Mouse (Mus musculus): ENCODE measurements at regions not wholly inside any gene's neighbourhood (a gene's known extent, or its start where the extent isn't known, plus 50 kb on each side); places are given as distances from the start of the nearest gene placed in this dataset.
A peak's percentile ranks its signal among the peaks of the same experiment; 100 is the strongest.

GRCm38 (mm10) chr10:125786880-125787337 lies 179.1 kb upstream of the Lrig3 start:
- Histone ChIP-seq H3K4me3 (ENCODE audit: insufficient read depth, low read length) (0 out of 2 replicates have a peak overlapping the region, but pooled peaks have one; percentile 1), H3K4me1 (ENCODE audit: control insufficient read depth, insufficient read depth, low read length) (peaks cover 17% of the 10 kb centered on the region), H3K27ac (ENCODE audit: insufficient read depth, low read length) (peak overlapping the region; percentile 94)
- 0 out of 2 replicates have a peak, but pooled peaks have one; percentile 21 for TF ChIP-seq POLR2A (IDR thresholded peaks at IDR 0.05; ENCODE audit: low read depth, low read length)
- TF ChIP-seq CTCF (IDR thresholded peaks at IDR 0.05; ENCODE audit: borderline replicate concordance, insufficient read depth, low read length) = no peak

GRCm38 (mm10) chr10:125787441-125788060 lies 178.4 kb upstream of the Lrig3 start:
- Histone ChIP-seq H3K4me1 (ENCODE audit: control insufficient read depth, insufficient read depth, low read length) (peaks cover 14% of the 10 kb centered on the region), H3K4me3 (ENCODE audit: insufficient read depth, low read length) (0 out of 2 replicates have a peak overlapping the region, but pooled peaks have one; percentile 1), H3K27ac (ENCODE audit: insufficient read depth, low read length) (peak overlapping the region; percentile 87)
- TF ChIP-seq CTCF (IDR thresholded peaks at IDR 0.05; ENCODE audit: borderline replicate concordance, insufficient read depth, low read length) (no peak), POLR2A (IDR thresholded peaks at IDR 0.05; ENCODE audit: low read depth, low read length) (no peak)

GRCm38 (mm10) chr10:125788262-125788661 lies 177.7 kb upstream of the Lrig3 start:
- Histone ChIP-seq H3K27ac (ENCODE audit: insufficient read depth, low read length) (no peak overlapping the region), H3K4me3 (ENCODE audit: insufficient read depth, low read length) (no peak overlapping the region), H3K4me1 (ENCODE audit: control insufficient read depth, insufficient read depth, low read length) (peaks cover 10% of the 10 kb centered on the region; the same call in 1 of the 2 replicates)
- TF ChIP-seq POLR2A (IDR thresholded peaks at IDR 0.05; ENCODE audit: low read depth, low read length) (no peak), CTCF (IDR thresholded peaks at IDR 0.05; ENCODE audit: borderline replicate concordance, insufficient read depth, low read length) (no peak)

- H3K27ac ChIP-seq (ENCODE audit: insufficient read depth, low read length) = no peak overlapping the region
- H3K4me1 ChIP-seq (ENCODE audit: control insufficient read depth, insufficient read depth, low read length) = peaks cover 4% of the 10 kb centered on the region; the same call in 1 of the 2 replicates
- TF ChIP-seq CTCF (IDR thresholded peaks at IDR 0.05; ENCODE audit: borderline replicate concordance, insufficient read depth, low read length) (no peak), POLR2A (IDR thresholded peaks at IDR 0.05; ENCODE audit: low read depth, low read length) (no peak)
- H3K4me3 ChIP-seq (ENCODE audit: insufficient read depth, low read length) = no peak overlapping the region
Measured at GRCm38 (mm10) chr10:125790924-125791323, 175.0 kb upstream of the Lrig3 start.

- Histone ChIP-seq H3K27ac (ENCODE audit: insufficient read depth, low read length) (no peak overlapping the region), H3K4me1 (ENCODE audit: control insufficient read depth, insufficient read depth, low read length) (no peaks in the 10 kb centered on the region), H3K4me3 (ENCODE audit: insufficient read depth, low read length) (no peak overlapping the region)
- TF ChIP-seq CTCF (IDR thresholded peaks at IDR 0.05; ENCODE audit: borderline replicate concordance, insufficient read depth, low read length) (no peak), POLR2A (IDR thresholded peaks at IDR 0.05; ENCODE audit: low read depth, low read length) (no peak)
Measured at GRCm38 (mm10) chr10:125794504-125794903, 171.5 kb upstream of the Lrig3 start.

- no peak for TF ChIP-seq CTCF (IDR thresholded peaks at IDR 0.05; ENCODE audit: borderline replicate concordance, insufficient read depth, low read length)
- TF ChIP-seq POLR2A (IDR thresholded peaks at IDR 0.05; ENCODE audit: low read depth, low read length) = no peak
- Histone ChIP-seq H3K4me1 (ENCODE audit: control insufficient read depth, insufficient read depth, low read length) (no peaks in the 10 kb centered on the region), H3K27ac (ENCODE audit: insufficient read depth, low read length) (no peak overlapping the region), H3K4me3 (ENCODE audit: insufficient read depth, low read length) (no peak overlapping the region)
Measured at GRCm38 (mm10) chr10:125795323-125795722, 170.6 kb upstream of the Lrig3 start.

- no peak overlapping the region for H3K27ac ChIP-seq (ENCODE audit: insufficient read depth, low read length)
- no peak overlapping the region for H3K4me3 ChIP-seq (ENCODE audit: insufficient read depth, low read length)
- TF ChIP-seq POLR2A (IDR thresholded peaks at IDR 0.05; ENCODE audit: low read depth, low read length) = no peak
- TF ChIP-seq CTCF (IDR thresholded peaks at IDR 0.05; ENCODE audit: borderline replicate concordance, insufficient read depth, low read length) = no peak
- H3K4me1 ChIP-seq (ENCODE audit: control insufficient read depth, insufficient read depth, low read length) = no peaks in the 10 kb centered on the region
Measured at GRCm38 (mm10) chr10:125798678-125799077, 167.3 kb upstream of the Lrig3 start.

GRCm38 (mm10) chr10:125800572-125801114 lies 165.3 kb upstream of the Lrig3 start:
- Histone ChIP-seq H3K4me1 (ENCODE audit: control insufficient read depth, insufficient read depth, low read length) (no peaks in the 10 kb centered on the region), H3K27ac (ENCODE audit: insufficient read depth, low read length) (no peak overlapping the region), H3K4me3 (ENCODE audit: insufficient read depth, low read length) (no peak overlapping the region)
- TF ChIP-seq POLR2A (IDR thresholded peaks at IDR 0.05; ENCODE audit: low read depth, low read length) = no peak
- TF ChIP-seq CTCF (IDR thresholded peaks at IDR 0.05; ENCODE audit: borderline replicate concordance, insufficient read depth, low read length) = no peak

- Histone ChIP-seq H3K4me1 (ENCODE audit: control insufficient read depth, insufficient read depth, low read length) (no peaks in the 10 kb centered on the region), H3K4me3 (ENCODE audit: insufficient read depth, low read length) (no peak overlapping the region), H3K27ac (ENCODE audit: insufficient read depth, low read length) (no peak overlapping the region)
- no peak for TF ChIP-seq POLR2A (IDR thresholded peaks at IDR 0.05; ENCODE audit: low read depth, low read length)
- no peak for TF ChIP-seq CTCF (IDR thresholded peaks at IDR 0.05; ENCODE audit: borderline replicate concordance, insufficient read depth, low read length)
Measured at GRCm38 (mm10) chr10:125801450-125801849, 164.5 kb upstream of the Lrig3 start.

- H3K27ac ChIP-seq (ENCODE audit: insufficient read depth, low read length) = no peak overlapping the region
- no peak overlapping the region for H3K4me3 ChIP-seq (ENCODE audit: insufficient read depth, low read length)
- H3K4me1 ChIP-seq (ENCODE audit: control insufficient read depth, insufficient read depth, low read length) = no peaks in the 10 kb centered on the region
- no peak for TF ChIP-seq CTCF (IDR thresholded peaks at IDR 0.05; ENCODE audit: borderline replicate concordance, insufficient read depth, low read length)
- no peak for TF ChIP-seq POLR2A (IDR thresholded peaks at IDR 0.05; ENCODE audit: low read depth, low read length)
Measured at GRCm38 (mm10) chr10:125802923-125803583, 162.9 kb upstream of the Lrig3 start.

All from embryonic fibroblast, embryonic 13.5 days (primary cell).